Mouse (Mus musculus) bone marrow macrophage, adult 2 months (primary cell): Measurements from ENCODE around the gene Bmf. TPM values are rescaled to one million over a fixed set of nuclear protein-coding genes. Genes with fewer than 3 reads are reported as not detected.

Source experiments
- H3K27ac ChIP-seq: 2 replicates; pipeline ENCODE4 v1.5.1; 2012; ENCODE audit warnings: low read depth, low read length; ENCODE audit not compliant: insufficient read depth
- H3K4me1 ChIP-seq: 2 replicates; pipeline ENCODE4 v1.6.1; 2012; ENCODE audit warnings: low read length; ENCODE audit not compliant: control insufficient read depth, insufficient read depth
- H3K4me3 ChIP-seq: 2 replicates; pipeline ENCODE4 v1.5.1; 2012; ENCODE audit warnings: mild to moderate bottlenecking, low read length, moderate library complexity; ENCODE audit not compliant: insufficient read depth
- CTCF ChIP-seq: IDR thresholded peaks from 2 replicates; pipeline ENCODE4 v1.5.1; 2012; ENCODE audit warnings: low read depth, mild to moderate bottlenecking, low read length, moderate library complexity
- POLR2A ChIP-seq: IDR thresholded peaks from 2 replicates; pipeline ENCODE4 v1.6.1; 2012; ENCODE audit warnings: mild to moderate bottlenecking, low read depth, low read length, borderline replicate concordance
- polyA plus RNA-seq: library from polyadenylated mRNA; stranded (reverse); fragments of >200 nt; gene quantifications from 2 replicates; pipeline ENCODE4 v1.2.4, GENCODE M21; 2012; ENCODE audit not compliant: missing spikeins, insufficient read depth, insufficient read length

Bmf gene
- polyA plus RNA-seq, result 30.0 and 44.1 TPM in 2 replicates

DNA sequence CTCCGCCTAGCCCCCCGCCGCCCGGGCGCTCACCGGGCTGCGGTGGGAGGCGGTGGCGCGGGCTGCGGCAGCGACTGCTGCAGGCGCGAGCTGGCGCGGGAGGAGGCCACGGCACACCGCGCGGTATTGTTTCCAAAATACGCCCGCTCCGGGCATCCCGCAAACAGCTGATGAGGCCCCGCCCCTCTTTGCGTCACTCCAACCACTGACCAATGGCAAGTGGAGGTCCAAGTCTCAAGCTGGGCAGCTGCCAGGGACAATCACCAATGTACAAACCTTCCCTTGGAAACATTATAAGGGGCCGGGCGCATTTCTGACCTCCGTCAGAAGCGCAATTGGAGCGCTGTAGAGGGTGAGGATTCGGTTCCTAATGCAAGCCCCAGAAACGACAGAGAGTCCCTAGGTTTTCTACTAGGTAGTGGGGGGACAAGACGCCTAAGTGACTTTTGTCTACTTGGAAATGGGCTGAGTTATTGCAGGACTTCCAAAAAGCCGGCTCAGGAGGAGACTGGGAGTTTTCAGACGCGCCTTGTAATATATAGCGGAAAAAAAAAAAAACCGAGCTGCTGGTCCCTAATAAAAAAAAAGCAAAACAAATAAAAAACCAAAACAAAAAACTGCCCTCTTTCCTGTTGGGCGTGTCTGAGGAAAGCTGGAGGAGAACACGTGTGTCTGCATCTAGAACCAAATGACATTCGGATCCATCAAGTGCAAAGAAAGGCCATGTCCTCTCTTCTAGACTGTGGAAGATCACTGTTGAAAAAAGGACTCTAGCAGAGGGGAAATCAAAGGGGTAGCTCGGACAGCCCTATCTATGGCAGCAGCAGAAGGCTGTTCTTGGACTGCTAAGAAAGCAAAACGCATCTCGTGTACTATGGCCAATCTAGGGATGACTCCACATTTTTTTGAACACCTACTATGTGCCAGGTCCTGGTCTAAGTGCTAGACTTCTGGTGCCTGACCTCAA lies at the start of gene Bmf:
Gene Bmf (minus strand): TSS at position 181 of the 967 bp plus-strand sequence.
- TF ChIP-seq CTCF (no peak), POLR2A (no peak)
- Histone ChIP-seq H3K4me3 (peak within 1 kb of the TSS; percentile 73), H3K4me1 (peaks cover 37% of the 10 kb centered on the region), H3K27ac (peak within 1 kb of the TSS; percentile 22; the same call in 1 of the 2 replicates)

DNA sequence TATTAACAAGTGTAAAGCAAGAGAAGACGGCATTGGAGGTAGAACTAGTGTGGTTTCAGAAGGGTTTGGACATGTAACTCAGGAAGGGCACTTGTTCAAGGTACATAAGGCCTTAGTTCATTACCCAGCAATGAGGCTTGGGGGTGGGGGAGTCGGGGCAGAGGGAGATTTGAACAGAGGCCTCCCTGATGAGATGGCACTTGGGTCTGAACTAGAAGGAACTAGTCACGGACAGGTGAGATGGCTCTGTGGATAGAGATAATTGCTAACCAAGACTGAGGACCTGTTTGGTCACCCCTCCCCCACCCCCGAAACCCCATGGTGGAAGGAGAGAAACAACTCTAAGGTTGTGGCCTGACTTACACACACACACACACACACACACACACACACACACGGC lies 49.6 kb upstream of the Bmf start:
- no peak overlapping the region for H3K27ac ChIP-seq
- peak overlapping the region; percentile 76 for H3K4me3 ChIP-seq

DNA sequence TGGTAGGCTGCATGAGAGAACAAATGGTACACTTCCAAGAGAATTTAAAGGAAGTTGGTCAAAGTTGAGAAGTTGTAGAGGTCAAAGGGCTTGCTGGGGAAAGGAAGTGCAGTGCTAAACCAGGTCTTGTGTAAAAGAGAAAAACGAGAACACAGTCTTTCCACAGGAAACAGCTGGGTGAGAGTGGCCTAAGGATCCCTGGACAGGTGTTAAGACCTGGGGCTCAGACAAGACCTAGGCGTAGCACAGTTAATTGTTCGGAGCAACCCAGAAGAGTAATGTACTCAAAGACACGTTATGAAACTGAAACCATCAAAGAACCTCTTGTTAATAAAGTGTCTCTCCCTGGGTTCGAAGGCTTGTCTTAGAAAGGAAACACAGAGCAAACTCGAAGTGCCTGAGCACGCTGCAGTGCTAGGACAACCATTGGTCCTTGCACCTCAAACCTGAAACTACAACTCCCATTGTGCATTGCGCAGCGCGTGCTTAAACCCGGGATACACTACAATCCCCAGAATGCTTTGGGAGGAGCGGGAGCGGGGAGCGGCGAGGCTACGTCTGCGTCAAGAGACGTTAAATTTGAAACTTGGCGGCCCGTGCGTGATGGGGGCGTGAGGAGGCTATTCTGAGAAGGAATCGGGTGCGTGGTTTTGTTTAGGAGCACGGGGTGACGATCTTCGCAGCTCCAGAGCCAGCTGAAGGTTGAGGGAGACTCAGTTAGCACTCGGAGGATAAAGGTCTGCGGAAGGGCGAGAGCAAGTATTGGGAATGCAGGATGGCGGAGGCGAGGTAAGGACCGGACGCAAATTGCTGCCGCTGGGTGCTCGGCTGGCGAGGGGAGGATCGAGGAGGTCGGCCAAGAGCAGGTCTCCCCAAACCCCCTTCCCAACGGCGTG lies 48.4 kb upstream of the Bmf start, which contains the start of gene Bub1b:
Gene Bub1b (plus strand): TSS at position 539 of the 896 bp plus-strand sequence.
- Histone ChIP-seq H3K4me1 (peaks cover 28% of the 10 kb centered on the region), H3K4me3 (peak within 1 kb of the TSS; percentile 76), H3K27ac (peak within 1 kb of the TSS; percentile 13)
- TF ChIP-seq CTCF (no peak), POLR2A (no peak)

More for the DNA sequence above, 49.6 kb upstream of the Bmf start:
- TF ChIP-seq CTCF (no peak), POLR2A (no peak)
- peaks cover 35% of the 10 kb centered on the region for H3K4me1 ChIP-seq

DNA sequence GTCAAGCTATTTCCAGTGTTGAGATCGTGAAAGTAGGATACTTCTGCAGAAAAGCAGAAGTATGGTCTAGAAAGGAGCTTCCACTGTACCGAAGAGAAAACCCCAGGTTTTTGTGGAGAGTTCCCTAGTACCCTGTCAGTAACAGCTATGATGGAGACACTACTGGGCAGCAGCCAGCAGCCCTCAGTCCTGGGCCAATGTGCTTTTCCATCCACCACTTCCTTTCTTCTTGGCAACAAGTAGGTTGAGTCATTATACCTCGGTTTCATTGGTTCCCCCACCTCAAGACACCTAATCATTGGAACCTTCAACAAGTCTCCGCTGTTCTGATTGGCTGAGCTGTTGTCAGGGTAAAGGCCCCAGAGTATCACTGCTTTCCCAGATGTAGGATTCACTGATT lies 41.6 kb upstream of the Bmf start:
- H3K4me3 ChIP-seq, result no peak overlapping the region
- TF ChIP-seq CTCF (no peak), POLR2A (no peak)
- H3K27ac ChIP-seq, result no peak overlapping the region
- H3K4me1 ChIP-seq, result peaks cover 23% of the 10 kb centered on the region

DNA sequence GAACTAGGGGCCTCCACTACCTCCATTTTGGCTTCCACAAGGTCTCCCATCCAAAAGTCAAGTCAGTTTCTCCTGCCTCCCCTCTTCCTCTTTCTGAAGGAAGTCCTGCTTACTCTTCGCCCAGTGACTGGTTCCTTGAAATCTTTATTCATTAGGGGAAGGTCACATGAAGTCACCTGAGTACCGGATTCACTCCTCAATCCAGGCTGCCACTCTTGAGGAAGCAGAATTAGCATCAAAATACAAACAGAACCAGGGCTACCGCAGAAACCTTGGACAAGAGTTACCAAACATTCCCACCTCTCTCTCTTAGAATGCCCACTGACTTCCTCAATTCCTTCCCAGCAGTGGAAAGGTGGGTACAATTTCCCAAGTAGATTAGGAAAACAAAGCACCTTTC lies 38.2 kb upstream of the Bmf start:
- no peak for TF ChIP-seq POLR2A
- TF ChIP-seq CTCF, result no peak
- Histone ChIP-seq H3K27ac (no peak overlapping the region), H3K4me1 (peaks cover 23% of the 10 kb centered on the region), H3K4me3 (no peak overlapping the region)

DNA sequence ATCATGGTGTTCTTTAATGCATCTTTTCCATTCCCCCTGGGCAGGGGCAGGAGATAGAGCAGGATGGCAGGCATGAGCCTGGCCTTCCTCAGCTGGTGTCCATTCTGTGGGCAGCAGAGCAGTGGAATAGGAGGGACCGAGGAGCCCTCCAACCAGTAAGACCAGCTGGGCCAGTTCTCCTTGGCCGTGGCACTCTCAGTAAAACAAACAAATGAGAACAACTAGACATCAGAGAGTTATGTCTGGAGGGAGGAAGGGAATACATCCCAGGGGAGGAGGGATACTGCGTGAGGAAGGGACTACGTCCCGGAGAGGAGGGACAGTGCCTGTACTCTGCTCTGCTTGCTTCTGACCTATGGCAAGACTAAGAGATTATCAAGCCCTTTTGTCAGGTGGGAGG lies 36.5 kb upstream of the Bmf start:
- Histone ChIP-seq H3K4me1 (peaks cover 21% of the 10 kb centered on the region), H3K4me3 (no peak overlapping the region), H3K27ac (no peak overlapping the region)
- TF ChIP-seq CTCF (no peak), POLR2A (no peak)

DNA sequence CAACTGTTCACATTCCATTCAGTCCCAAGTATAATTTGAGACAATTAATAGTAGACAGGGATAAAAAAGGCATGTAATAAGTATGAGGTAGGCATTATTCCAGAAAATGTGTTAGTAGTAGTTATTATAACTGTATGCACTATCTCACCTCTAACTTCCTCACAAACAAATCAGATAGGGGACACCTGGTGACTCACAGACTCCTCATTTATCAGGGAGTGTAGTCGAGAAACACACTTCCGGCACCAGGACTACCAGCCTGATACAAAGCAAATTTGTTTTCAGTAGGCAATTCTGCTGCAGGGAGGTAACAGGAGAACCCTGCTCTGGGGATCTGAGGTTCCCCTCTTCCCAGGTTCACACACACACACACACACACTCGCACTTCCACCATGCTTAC lies 23.6 kb upstream of the Bmf start:
- H3K4me1 ChIP-seq, result peaks cover 36% of the 10 kb centered on the region
- no peak for TF ChIP-seq POLR2A
- no peak for TF ChIP-seq CTCF
- H3K27ac ChIP-seq, result no peak overlapping the region

DNA sequence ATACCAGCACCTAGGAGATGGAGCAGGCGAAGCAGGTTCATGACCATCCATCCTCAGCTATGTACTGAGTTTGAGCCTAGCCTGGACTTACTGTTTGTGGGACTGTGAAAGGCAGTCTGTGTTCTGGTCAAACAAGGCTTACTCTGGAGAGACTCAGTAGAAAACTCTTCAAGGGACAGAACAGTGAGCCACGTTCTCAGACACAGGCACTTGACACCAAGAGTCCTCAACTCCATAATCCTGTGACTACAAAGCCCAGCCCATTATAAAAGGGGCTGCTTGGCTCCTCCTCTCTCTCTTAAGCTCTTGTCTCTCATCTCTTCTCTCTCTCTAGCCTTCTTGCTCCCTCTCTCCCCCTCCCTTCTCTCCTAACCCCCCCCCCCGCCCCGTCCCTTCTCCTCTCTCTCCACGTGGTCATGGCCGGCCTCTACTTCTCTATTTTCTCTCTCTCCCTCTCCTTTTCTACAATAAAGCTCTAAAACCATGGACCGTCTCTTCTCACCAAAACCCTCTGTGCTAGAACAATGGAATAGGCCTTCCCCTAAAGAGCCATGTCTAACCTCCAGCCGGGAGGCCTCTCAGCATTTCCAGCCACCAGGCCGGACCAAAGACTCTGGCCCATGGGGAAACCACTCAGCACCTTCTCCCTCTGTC lies 22.8 kb upstream of the Bmf start:
- no peak overlapping the region for H3K27ac ChIP-seq
- TF ChIP-seq CTCF (no peak), POLR2A (no peak)
- peaks cover 40% of the 10 kb centered on the region for H3K4me1 ChIP-seq
- H3K4me3 ChIP-seq, result no peak overlapping the region

More for the DNA sequence above, 23.6 kb upstream of the Bmf start:
- no peak overlapping the region for H3K4me3 ChIP-seq

DNA sequence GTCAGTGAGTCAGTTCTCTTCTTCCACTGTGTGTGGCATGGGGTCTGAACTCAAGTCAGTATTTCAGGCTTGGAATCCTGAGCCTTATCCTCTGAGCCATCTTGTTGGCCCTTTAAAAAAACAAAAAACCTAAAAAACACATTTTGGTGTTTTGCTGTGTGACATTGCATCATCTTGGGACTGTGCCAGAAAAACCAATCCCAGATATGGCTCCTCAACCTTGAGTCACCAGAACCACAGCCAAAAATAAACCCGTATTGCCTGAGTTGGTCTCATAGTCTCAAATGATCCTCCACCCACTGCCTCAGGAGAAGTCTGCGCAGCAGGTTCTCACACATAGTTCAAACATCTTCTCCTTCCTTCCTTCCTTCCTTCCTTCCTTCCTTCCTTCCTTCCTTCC lies 21.5 kb upstream of the Bmf start:
- TF ChIP-seq CTCF, result no peak
- no peak for TF ChIP-seq POLR2A
- no peak overlapping the region for H3K27ac ChIP-seq
- no peak overlapping the region for H3K4me3 ChIP-seq
- peaks cover 36% of the 10 kb centered on the region for H3K4me1 ChIP-seq
